Mouse (Mus musculus): ENCODE results near the gene Fes. TPM values are rescaled to one million over a fixed set of nuclear protein-coding genes. Genes with fewer than 3 reads are reported as not detected.

The Fes gene
- polyA plus RNA-seq, 1 experiment from 2014 or later = 7.4 TPM

GRCm38 (mm10) chr7:80334848-80335247 is 52.9 kb downstream of the Fes start:
- ATAC-seq (ENCODE audit: low FRiP score) = no peak
- Histone ChIP-seq H3K4me2 (no peak overlapping the region), H3K4me3 (replicated peaks) (no peak overlapping the region), H3K36me3 (replicated peaks) (peaks cover 80% of the 10 kb centered on the region), H3K4me1 (peaks cover 20% of the 10 kb centered on the region), H3K9me3 (no peaks in the 10 kb centered on the region), H3K9ac (no peak overlapping the region), H3K27me3 (no peaks in the 10 kb centered on the region), H3K27ac (no peak overlapping the region)
- WGBS = 92% methylated on average over 4 of the region's 4 CpGs

GRCm38 (mm10) chr7:80331433-80331832 is 56.3 kb downstream of the Fes start:
- Histone ChIP-seq H3K27me3 (no peaks in the 10 kb centered on the region), H3K36me3 (replicated peaks) (peaks cover 98% of the 10 kb centered on the region), H3K27ac (no peak overlapping the region), H3K4me1 (no peaks in the 10 kb centered on the region), H3K4me2 (no peak overlapping the region), H3K9ac (no peak overlapping the region), H3K9me3 (no peaks in the 10 kb centered on the region), H3K4me3 (replicated peaks) (no peak overlapping the region)
- ATAC-seq (ENCODE audit: low FRiP score) = no peak
- 98% methylated on average over 19 of the region's 19 CpGs for WGBS

- no peak overlapping the region for H3K27ac ChIP-seq
- no peak overlapping the region for H3K4me2 ChIP-seq
- H3K36me3 ChIP-seq (replicated peaks) = peaks cover 98% of the 10 kb centered on the region
- no peak for ATAC-seq (ENCODE audit: low FRiP score)
- 93% methylated on average over 8 of the region's 8 CpGs for WGBS
- peaks cover 2% of the 10 kb centered on the region for H3K4me1 ChIP-seq
- H3K4me3 ChIP-seq (replicated peaks) = no peak overlapping the region
- H3K27me3 ChIP-seq = no peaks in the 10 kb centered on the region
- H3K9ac ChIP-seq = no peak overlapping the region
- no peaks in the 10 kb centered on the region for H3K9me3 ChIP-seq
These were observed 57.5 kb downstream of the Fes start for GRCm38 (mm10) chr7:80330278-80330677.

Other genes with a start within 250 kb of the Fes start
- 16.7 and 19.4 TPM in 2 replicates for gene Sema4b, start 201.1 kb downstream of the Fes start, polyA plus RNA-seq (2016; fragmentation: Nextera tagmentation; extraction: Ambion mirVana)
- 34.7 and 41.6 TPM in 2 replicates for gene Cib1, start 155.1 kb downstream of the Fes start, polyA plus RNA-seq (2016; fragmentation: Nextera tagmentation; extraction: Ambion mirVana)
- gene Gdpgp1, start 155.1 kb downstream of the Fes start, polyA plus RNA-seq (2016; fragmentation: Nextera tagmentation; extraction: Ambion mirVana) = 4.2 and 4.8 TPM in 2 replicates
- 1.1 and 1.3 TPM in 2 replicates for gene Ttll13, start 141.6 kb downstream of the Fes start, polyA plus RNA-seq (2016; fragmentation: Nextera tagmentation; extraction: Ambion mirVana)
- gene Ngrn, start 126.7 kb downstream of the Fes start, polyA plus RNA-seq (2016; fragmentation: Nextera tagmentation; extraction: Ambion mirVana) = 56.8 TPM in 2 replicates
- 17.4 and 19.1 TPM in 2 replicates for gene Vps33b, start 118.3 kb downstream of the Fes start, polyA plus RNA-seq (2016; fragmentation: Nextera tagmentation; extraction: Ambion mirVana)
- 222 and 240 TPM in 2 replicates for gene Prc1, start 93.5 kb downstream of the Fes start, polyA plus RNA-seq (2016; fragmentation: Nextera tagmentation; extraction: Ambion mirVana)
- gene Rccd1, start 63.5 kb downstream of the Fes start, polyA plus RNA-seq (2016; fragmentation: Nextera tagmentation; extraction: Ambion mirVana) = 14.1 and 19.1 TPM in 2 replicates
- gene Unc45a, start 46.9 kb downstream of the Fes start, polyA plus RNA-seq (2016; fragmentation: Nextera tagmentation; extraction: Ambion mirVana) = 43.5 and 45.5 TPM in 2 replicates
- 24.4 and 28.3 TPM in 2 replicates for gene Hddc3, start 44.8 kb downstream of the Fes start, polyA plus RNA-seq (2016; fragmentation: Nextera tagmentation; extraction: Ambion mirVana)
- 23.8 and 26.0 TPM in 2 replicates for gene Man2a2, start 16.6 kb downstream of the Fes start, polyA plus RNA-seq (2016; fragmentation: Nextera tagmentation; extraction: Ambion mirVana)
- 3.3 and 4.3 TPM in 2 replicates for gene Furin, start 17.5 kb upstream of the Fes start, polyA plus RNA-seq (2016; fragmentation: Nextera tagmentation; extraction: Ambion mirVana)
- 39.6 and 43.7 TPM in 2 replicates for gene Blm, start 147.2 kb upstream of the Fes start, polyA plus RNA-seq (2016; fragmentation: Nextera tagmentation; extraction: Ambion mirVana)